Mouse (Mus musculus) E14TG2a.4 (cell line): Measurements from ENCODE around the gene Gstp1.

Source experiments
- CTCF ChIP-seq: conservative IDR thresholded peaks from 2 replicates; pipeline ENCODE4 v1.5.1; 2014; ENCODE audit warnings: low read length
- NANOG ChIP-seq: IDR thresholded peaks from 2 replicates; pipeline ENCODE4 v1.6.1; 2014; ENCODE audit warnings: borderline replicate concordance, low read length, mixed read lengths
- POU5F1 ChIP-seq: IDR thresholded peaks from 2 replicates; pipeline ENCODE4 v1.6.1; 2014; ENCODE audit warnings: low read length, borderline replicate concordance

- TF ChIP-seq CTCF = no peak
- TF ChIP-seq POU5F1 = no peak
- TF ChIP-seq NANOG = no peak
Measured at GRCm38 (mm10) chr19:4003641-4004040, 34.1 kb downstream of the Gstp1 start.
